Mouse (Mus musculus): ENCODE measurements around the gene Pp2d1. TPM values are rescaled to one million over a fixed set of nuclear protein-coding genes. Genes with fewer than 3 reads are reported as not detected.

Gene Pp2d1
- polyA plus RNA-seq, 1 experiment = not detected

GRCm38 (mm10) chr17:53568118-53568517 is 28.9 kb upstream of the Pp2d1 start:
- Histone ChIP-seq H3K9ac (ENCODE audit: low read depth, poor library complexity, severe bottlenecking) (peak overlapping the region; percentile 98), H3K27ac (ENCODE audit: insufficient read depth, low read length) (no peak overlapping the region), H3K4me1 (ENCODE audit: control insufficient read depth, insufficient read depth, low read length) (peaks cover 3% of the 10 kb centered on the region), H3K36me3 (ENCODE audit: control insufficient read depth, insufficient read depth, low read length, poor library complexity, severe bottlenecking) (no peaks in the 10 kb centered on the region), H3K27me3 (ENCODE audit: control insufficient read depth, insufficient read depth, low read length, poor library complexity, severe bottlenecking) (no peaks in the 10 kb centered on the region), H3K4me3 (ENCODE audit: low read depth, low read length) (peak overlapping the region; percentile 98), H3K9me3 (replicated peaks; ENCODE audit: control insufficient read depth, insufficient read depth, low read length, poor library complexity, severe bottlenecking) (no peaks in the 10 kb centered on the region)
- no peak for TF ChIP-seq CTCF (IDR thresholded peaks at IDR 0.05; ENCODE audit: low read depth, low read length)
- no peak for TF ChIP-seq EP300 (IDR thresholded peaks at IDR 0.05; ENCODE audit: insufficient read depth, low read depth, low read length)
- no peak for TF ChIP-seq POLR2A (IDR thresholded peaks at IDR 0.05; ENCODE audit: insufficient read depth, low read length)

GRCm38 (mm10) chr17:53567346-53568101 is 28.3 kb upstream of the Pp2d1 start:
- Histone ChIP-seq H3K27ac (ENCODE audit: insufficient read depth, low read length) (peak overlapping the region; percentile 81), H3K9ac (ENCODE audit: low read depth, poor library complexity, severe bottlenecking) (peak overlapping the region; percentile 98), H3K4me1 (ENCODE audit: control insufficient read depth, insufficient read depth, low read length) (peaks cover 3% of the 10 kb centered on the region), H3K27me3 (ENCODE audit: control insufficient read depth, insufficient read depth, low read length, poor library complexity, severe bottlenecking) (no peaks in the 10 kb centered on the region), H3K4me3 (ENCODE audit: low read depth, low read length) (peak overlapping the region; percentile 98), H3K9me3 (replicated peaks; ENCODE audit: control insufficient read depth, insufficient read depth, low read length, poor library complexity, severe bottlenecking) (no peaks in the 10 kb centered on the region), H3K36me3 (ENCODE audit: control insufficient read depth, insufficient read depth, low read length, poor library complexity, severe bottlenecking) (no peaks in the 10 kb centered on the region)
- no peak for TF ChIP-seq POLR2A (IDR thresholded peaks at IDR 0.05; ENCODE audit: insufficient read depth, low read length)
- no peak for TF ChIP-seq CTCF (IDR thresholded peaks at IDR 0.05; ENCODE audit: low read depth, low read length)
- TF ChIP-seq EP300 (IDR thresholded peaks at IDR 0.05; ENCODE audit: insufficient read depth, low read depth, low read length) = no peak

GRCm38 (mm10) chr17:53566919-53567345 is 27.7 kb upstream of the Pp2d1 start:
- H3K4me3 ChIP-seq (ENCODE audit: low read depth, low read length) = peak overlapping the region; percentile 98

GRCm38 (mm10) chr17:53566161-53566918 is 27.1 kb upstream of the Pp2d1 start, which contains the start of gene Kat2b:
TSS of gene Kat2b (plus strand) at chr17:53566861.
- peaks cover 1% of the 10 kb centered on the region for H3K4me1 ChIP-seq (ENCODE audit: control insufficient read depth, insufficient read depth, low read length)
- H3K36me3 ChIP-seq (ENCODE audit: control insufficient read depth, insufficient read depth, low read length, poor library complexity, severe bottlenecking) = no peaks in the 10 kb centered on the region
- H3K9ac ChIP-seq (ENCODE audit: low read depth, poor library complexity, severe bottlenecking) = peak within 1 kb of the TSS; percentile 98
- no peak for TF ChIP-seq EP300 (IDR thresholded peaks at IDR 0.05; ENCODE audit: insufficient read depth, low read depth, low read length)
- TF ChIP-seq POLR2A (IDR thresholded peaks at IDR 0.05; ENCODE audit: insufficient read depth, low read length) = peak; percentile 34
- H3K4me3 ChIP-seq (ENCODE audit: low read depth, low read length) = peak within 1 kb of the TSS; percentile 98
- H3K27me3 ChIP-seq (ENCODE audit: control insufficient read depth, insufficient read depth, low read length, poor library complexity, severe bottlenecking) = no peaks in the 10 kb centered on the region
- H3K27ac ChIP-seq (ENCODE audit: insufficient read depth, low read length) = peak within 1 kb of the TSS; percentile 96
- H3K9me3 ChIP-seq (replicated peaks; ENCODE audit: control insufficient read depth, insufficient read depth, low read length, poor library complexity, severe bottlenecking) = no peaks in the 10 kb centered on the region

More at GRCm38 (mm10) chr17:53566919-53567345, 27.7 kb upstream of the Pp2d1 start:
- Histone ChIP-seq H3K27ac (ENCODE audit: insufficient read depth, low read length) (peak overlapping the region; percentile 96; the same call in 1 of the 2 replicates), H3K4me1 (ENCODE audit: control insufficient read depth, insufficient read depth, low read length) (peaks cover 1% of the 10 kb centered on the region), H3K9me3 (replicated peaks; ENCODE audit: control insufficient read depth, insufficient read depth, low read length, poor library complexity, severe bottlenecking) (no peaks in the 10 kb centered on the region), H3K27me3 (ENCODE audit: control insufficient read depth, insufficient read depth, low read length, poor library complexity, severe bottlenecking) (no peaks in the 10 kb centered on the region), H3K36me3 (ENCODE audit: control insufficient read depth, insufficient read depth, low read length, poor library complexity, severe bottlenecking) (no peaks in the 10 kb centered on the region), H3K9ac (ENCODE audit: low read depth, poor library complexity, severe bottlenecking) (peak overlapping the region; percentile 98)
- TF ChIP-seq POLR2A (IDR thresholded peaks at IDR 0.05; ENCODE audit: insufficient read depth, low read length) = no peak

GRCm38 (mm10) chr17:53564837-53565236 is 25.6 kb upstream of the Pp2d1 start:
- Histone ChIP-seq H3K4me3 (ENCODE audit: low read depth, low read length) (no peak overlapping the region), H3K9ac (ENCODE audit: low read depth, poor library complexity, severe bottlenecking) (no peak overlapping the region), H3K27me3 (ENCODE audit: control insufficient read depth, insufficient read depth, low read length, poor library complexity, severe bottlenecking) (no peaks in the 10 kb centered on the region), H3K9me3 (replicated peaks; ENCODE audit: control insufficient read depth, insufficient read depth, low read length, poor library complexity, severe bottlenecking) (no peaks in the 10 kb centered on the region), H3K27ac (ENCODE audit: insufficient read depth, low read length) (peak overlapping the region; percentile 96), H3K4me1 (ENCODE audit: control insufficient read depth, insufficient read depth, low read length) (peaks cover 1% of the 10 kb centered on the region), H3K36me3 (ENCODE audit: control insufficient read depth, insufficient read depth, low read length, poor library complexity, severe bottlenecking) (no peaks in the 10 kb centered on the region)
- TF ChIP-seq EP300 (IDR thresholded peaks at IDR 0.05; ENCODE audit: insufficient read depth, low read depth, low read length) = no peak
- TF ChIP-seq CTCF (IDR thresholded peaks at IDR 0.05; ENCODE audit: low read depth, low read length) = no peak
- no peak for TF ChIP-seq POLR2A (IDR thresholded peaks at IDR 0.05; ENCODE audit: insufficient read depth, low read length)

All from ES-Bruce4 (cell line).